ENCODE assay signal across 9 mouse cellular contexts in the genomic region with DNA sequence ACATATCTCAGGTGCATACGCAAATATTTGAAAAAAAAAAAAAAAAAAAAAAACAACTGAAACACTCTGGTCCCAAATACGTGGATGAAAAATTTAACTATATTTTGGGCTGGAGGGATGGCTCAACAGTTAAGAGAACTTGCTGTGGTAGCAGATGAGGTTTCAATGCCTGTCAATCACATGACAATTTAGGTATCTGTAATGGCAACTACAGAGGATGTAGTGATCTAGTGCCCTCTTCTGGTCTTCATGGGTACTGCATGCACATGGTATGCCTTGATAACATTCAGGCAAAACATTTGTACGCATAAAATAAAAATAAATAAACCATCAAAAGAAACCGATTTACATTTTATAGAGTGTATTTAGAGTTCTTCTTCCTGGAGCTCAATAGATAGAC. TPM values are rescaled to one million over a fixed set of nuclear protein-coding genes. Genes with fewer than 3 reads are reported as not detected.
DNase-seq lines count a peak whose midpoint lies in the region; ATAC-seq and TF ChIP-seq lines count a peak whose summit lies in the region.
"Had no signal": no experiment of that assay in that cellular context is flagged by ENCODE, and none has a peak within 500 bp of the region (broad histone marks: within the 10 kb centered on the region; RNA-seq: fewer than 3 reads in every experiment).

No protein-coding gene starts in this region.

- H3K4me1 ChIP-seq in hindbrain, embryonic 10.5 days (replicated peaks) = peaks cover 35% of the 10 kb centered on the region
- H3K4me1 ChIP-seq in hindbrain, embryonic 16.5 days (ENCODE audit: control insufficient read depth, insufficient read depth, low read depth, low read length) = peaks cover 9% of the 10 kb centered on the region
- peaks cover 0 to 7% of the 10 kb centered on the region in 2 experiments; a peak in 2 of 4 replicates for H3K4me1 ChIP-seq in ES-E14 (ENCODE audit: control insufficient read depth in 2 of 2, insufficient read depth in 2 of 2, low read length in 2 of 2, poor library complexity in 1 of 2)
- H3K4me1 ChIP-seq in embryonic facial prominence, embryonic 12.5 days = peaks cover 42% of the 10 kb centered on the region

- peak; percentile 34 for DNase-seq in hindbrain, embryonic 10.5 days (ENCODE audit: low spot score)
- DNase-seq in A20 (ENCODE audit: low read depth, low spot score) (peak; percentile 61), ES-E14 (ENCODE audit: low read depth, low spot score) (peak; percentile 51)
- DNase-seq in left cerebral cortex, postnatal 4 days = peak; percentile 43
- DNase-seq in spleen, adult 12 weeks (ENCODE audit: low spot score) = peak; percentile 36
- DNase-seq in frontal cortex, postnatal 14 days (ENCODE audit: low spot score in 2 of 2) = no peak

- in situ Hi-C loops in ES-E14 (cut with MboI; ENCODE audit: low sequenced_read_pairs in 2 of 2, unreplicated experiment in 2 of 2) = loop anchor here in 1 of 2 experiments (25.0 kb wide), 1 partner anchor 592 kb away; no protein-coding TSS in a partner anchor

- intact Hi-C loops in left cerebral cortex, postnatal 4 days (cut with DNase I) = no loop called here

- no peak overlapping the region for H3K4me2 ChIP-seq in hindbrain, embryonic 16.5 days (ENCODE audit: low read length)
- H3K4me2 ChIP-seq in embryonic facial prominence, embryonic 12.5 days (replicated peaks) = no peak overlapping the region
- H3K4me2 ChIP-seq: limb, embryonic 15.5 days had no signal

- no peaks in the 10 kb centered on the region for H3K27me3 ChIP-seq in hindbrain, embryonic 10.5 days (ENCODE audit: insufficient read depth, poor library complexity, severe bottlenecking)
- no peaks in the 10 kb centered on the region for H3K27me3 ChIP-seq in hindbrain, embryonic 16.5 days (replicated peaks; ENCODE audit: control insufficient read depth, insufficient read depth, low read length)
- H3K27me3 ChIP-seq in embryonic facial prominence, embryonic 12.5 days = no peaks in the 10 kb centered on the region
- H3K27me3 ChIP-seq: limb, embryonic 15.5 days had no signal

- no peak for ATAC-seq in hindbrain, embryonic 16.5 days
- ATAC-seq in embryonic facial prominence, embryonic 12.5 days (ENCODE audit: insufficient number of reproducible peaks, insufficient read depth, low FRiP score, low TSS enrichment) = no peak

- H3K4me3 ChIP-seq in hindbrain, embryonic 10.5 days = no peak overlapping the region
- no peak overlapping the region for H3K4me3 ChIP-seq in hindbrain, embryonic 16.5 days (ENCODE audit: low read length)
- H3K4me3 ChIP-seq in ES-E14 (ENCODE audit: insufficient read depth in 1 of 2, low read depth in 1 of 2, low read length in 2 of 2, poor library complexity in 1 of 2, severe bottlenecking in 1 of 2) = no peak overlapping the region
- no peak overlapping the region for H3K4me3 ChIP-seq in embryonic facial prominence, embryonic 12.5 days
- H3K4me3 ChIP-seq: limb, embryonic 15.5 days had no signal

- WGBS in hindbrain, embryonic 10.5 days = 77% methylated on average over 4 of the region's 4 CpGs
- WGBS in hindbrain, embryonic 16.5 days = 86% methylated on average over 4 of the region's 4 CpGs
- 74% methylated on average over 4 of the region's 4 CpGs for WGBS in embryonic facial prominence, embryonic 12.5 days

- H3K36me3 ChIP-seq in hindbrain, embryonic 10.5 days = no peaks in the 10 kb centered on the region
- no peaks in the 10 kb centered on the region for H3K36me3 ChIP-seq in hindbrain, embryonic 16.5 days (ENCODE audit: control insufficient read depth, insufficient read depth, low read length)
- no peaks in the 10 kb centered on the region for H3K36me3 ChIP-seq in ES-E14 (ENCODE audit: control insufficient read depth, insufficient read depth, low read length, poor library complexity, severe bottlenecking)
- H3K36me3 ChIP-seq in embryonic facial prominence, embryonic 12.5 days = no peaks in the 10 kb centered on the region
- H3K36me3 ChIP-seq: limb, embryonic 15.5 days had no signal

- no peak overlapping the region for H3K27ac ChIP-seq in hindbrain, embryonic 10.5 days
- H3K27ac ChIP-seq in hindbrain, embryonic 16.5 days (ENCODE audit: low read depth, low read length) = no peak overlapping the region
- H3K27ac ChIP-seq in ES-E14 (ENCODE audit: insufficient read depth, low read depth, low read length, poor library complexity, severe bottlenecking) = no peak overlapping the region
- H3K27ac ChIP-seq in embryonic facial prominence, embryonic 12.5 days = 0 out of 2 replicates have a peak overlapping the region, but pooled peaks have one; percentile 88
- H3K27ac ChIP-seq: limb, embryonic 15.5 days had no signal

- no peak overlapping the region for H3K9ac ChIP-seq in hindbrain, embryonic 16.5 days (ENCODE audit: low read depth, low read length)
- H3K9ac ChIP-seq in ES-E14 (ENCODE audit: insufficient read depth, low read depth, low read length, poor library complexity, severe bottlenecking) = no peak overlapping the region
- H3K9ac ChIP-seq in embryonic facial prominence, embryonic 12.5 days = no peak overlapping the region
- H3K9ac ChIP-seq: limb, embryonic 15.5 days had no signal

- no peaks in the 10 kb centered on the region for H3K9me3 ChIP-seq in hindbrain, embryonic 10.5 days
- H3K9me3 ChIP-seq in hindbrain, embryonic 16.5 days (ENCODE audit: control insufficient read depth, low read length) = no peaks in the 10 kb centered on the region
- no peaks in the 10 kb centered on the region for H3K9me3 ChIP-seq in ES-E14 (ENCODE audit: control insufficient read depth, insufficient read depth, low read depth, low read length)
- H3K9me3 ChIP-seq in embryonic facial prominence, embryonic 12.5 days = no peaks in the 10 kb centered on the region
- H3K9me3 ChIP-seq: limb, embryonic 15.5 days had no signal

TF ChIP-seq in ES-E14, 5 proteins besides CTCF, POLR2A, EP300 and RAD21:
- TF ChIP-seq ZNF384 (IDR thresholded peaks at IDR 0.05; ENCODE audit: low read depth, low read length) = peak; percentile 79
- no peak for TF ChIP-seq HCFC1 (IDR thresholded peaks at IDR 0.05; ENCODE audit: borderline replicate concordance, insufficient read depth, low read length)
- TF ChIP-seq CHD2 (IDR thresholded peaks at IDR 0.05; ENCODE audit: low read depth, low read length) = no peak
- peak; percentile 26; the same call in 1 of the 2 replicates for TF ChIP-seq ZC3H11A (IDR thresholded peaks at IDR 0.05; ENCODE audit: borderline replicate concordance, low read depth, low read length)
- no peak for TF ChIP-seq MAFK (IDR thresholded peaks at IDR 0.05; ENCODE audit: insufficient read depth, low read depth, low read length)
TF ChIP-seq in ES-E14: peak in this region for 2.

RNA-seq across cellular contexts. Expression of a gene that starts 43.9 kb away (rescaled TPM):
- 50.5 and 64.5 TPM in 2 replicates for polyA plus RNA-seq in hindbrain, embryonic 10.5 days (2016; fragmentation: Nextera tagmentation; extraction: Ambion mirVana)
- polyA plus RNA-seq in hindbrain, embryonic 16.5 days (2015; fragmentation: Nextera tagmentation; extraction: Ambion mirVana) = 29.3 and 36.5 TPM in 2 replicates
- 53.6 and 71.9 TPM in 2 replicates for total RNA-seq in ES-E14 (2012; rRNA removed)
- polyA plus RNA-seq in embryonic facial prominence, embryonic 12.5 days (2016; fragmentation: Nextera tagmentation; extraction: Ambion mirVana) = 50.3 and 51.0 TPM in 2 replicates
- total RNA-seq in left cerebral cortex, postnatal 4 days (2021) = 10 to 100 TPM; 14.1 to 17.2 TPM

Comparison
In these comparisons a context has a peak if more than half of its experiments do, and no peak if none do; other contexts are left out.
1. DNase-seq: peak in hindbrain, embryonic 10.5 days (single experiment), A20 (single experiment), ES-E14 (single experiment), left cerebral cortex, postnatal 4 days (single experiment) and spleen, adult 12 weeks (single experiment); none in frontal cortex, postnatal 14 days (0 of 2).